Comparison of ENCODE assay signal across 23 mouse cellular contexts in the genomic region with DNA sequence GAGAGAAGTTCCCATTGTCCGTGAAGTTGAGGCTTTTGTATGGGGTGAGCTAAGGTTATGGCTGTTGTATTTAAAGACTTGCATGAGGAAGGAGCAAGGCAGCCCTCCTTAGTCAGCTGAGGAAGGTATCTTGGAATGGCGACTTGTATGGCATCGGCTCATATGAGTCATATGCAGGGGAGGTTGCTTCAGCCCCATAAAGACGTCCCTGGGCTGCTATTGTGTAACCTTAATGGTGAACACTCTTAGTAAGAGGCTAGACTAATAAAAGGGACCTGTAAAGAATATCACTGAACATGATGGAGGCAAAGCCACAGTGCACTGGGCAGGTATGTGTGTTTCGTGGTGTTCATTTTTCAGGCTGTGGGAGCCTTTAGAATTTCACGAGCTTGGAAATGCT.
DNase-seq lines count a peak whose midpoint lies in the region; TF ChIP-seq lines count a peak whose summit lies in the region.
"Had no signal": no experiment of that assay in that cellular context is flagged by ENCODE, and none has a peak within 500 bp of the region (broad histone marks: within the 10 kb centered on the region; RNA-seq: fewer than 3 reads in every experiment).

No protein-coding gene starts in this region.

- no peaks in the 10 kb centered on the region for H3K27me3 ChIP-seq in C2C12 (ENCODE audit: control insufficient read depth, insufficient read depth, insufficient read length)
- H3K27me3 ChIP-seq in myocyte (ENCODE audit: control insufficient read depth, insufficient read depth, insufficient read length): no peaks in the 10 kb centered on the region
- H3K27me3 ChIP-seq: CH12.LX, Patski had no signal

- H3ac ChIP-seq in C2C12 (ENCODE audit: control insufficient read depth, insufficient read length, low read depth): no peak overlapping the region
- no peak overlapping the region for H3ac ChIP-seq in myocyte (ENCODE audit: control insufficient read depth, insufficient read length)

- H3K79me2 ChIP-seq in C2C12 (ENCODE audit: control insufficient read depth, insufficient read depth): no peaks in the 10 kb centered on the region
- no peaks in the 10 kb centered on the region for H3K79me2 ChIP-seq in myocyte (ENCODE audit: control insufficient read depth, insufficient read depth)

- TF ChIP-seq POLR2A in myocyte (IDR thresholded peaks at IDR 0.05; ENCODE audit: insufficient read length, low read depth): no peak

- H3K4me2 ChIP-seq in myocyte (ENCODE audit: low read depth): no peak overlapping the region

- no peak overlapping the region for H3K4me3 ChIP-seq in C2C12 (ENCODE audit: insufficient read depth, poor library complexity, severe bottlenecking)
- no peak overlapping the region for H3K4me3 ChIP-seq in myocyte

- H3K79me3 ChIP-seq in C2C12 (ENCODE audit: low read depth): no peaks in the 10 kb centered on the region

- peak; percentile 28 for DNase-seq in 3134 (ENCODE audit: extremely low read depth, insufficient read length, low spot score)
- DNase-seq in brain, adult 2 months (ENCODE audit: low read depth, low spot score): peak; percentile 18
- no peak for DNase-seq in thymus, postnatal 10 days (ENCODE audit: low spot score in 2 of 2)
- no peak for DNase-seq in cerebellum, postnatal 36 days
- no peak for DNase-seq in lung, adult 18-20 months
- DNase-seq in cerebellum, postnatal 10 days: no peak
- DNase-seq: adrenal gland, adult 2 months; adrenal gland, adult 8-10 months; adrenal gland, postnatal 10 days; adrenal gland, postnatal 14 days; adrenal gland, postnatal 25 days; adrenal gland, postnatal 36 days; B cell, adult 2 months; cerebellum, adult 11 months; cerebellum, adult 11-12 months; cerebellum, adult 18-20 months; cerebellum, adult 2 months; cerebellum, adult 8-10 months had no signal

- no peaks in the 10 kb centered on the region for H3K36me3 ChIP-seq in C2C12 (ENCODE audit: control insufficient read depth, insufficient read depth)
- no peaks in the 10 kb centered on the region for H3K36me3 ChIP-seq in myocyte (ENCODE audit: control insufficient read depth, insufficient read depth)
- H3K36me3 ChIP-seq: G1E had no signal

- no peak for TF ChIP-seq CTCF in C2C12 (IDR thresholded peaks at IDR 0.05; ENCODE audit: control insufficient read depth, insufficient read depth, insufficient read length)

TF ChIP-seq in C2C12, 6 proteins besides CTCF, POLR2A, EP300 and RAD21:
- no peak for TF ChIP-seq MYOG (IDR thresholded peaks at IDR 0.05; ENCODE audit: control insufficient read depth, extremely low read depth, insufficient read length)
- TF ChIP-seq CEBPB (IDR thresholded peaks at IDR 0.05; ENCODE audit: low read depth): peak; percentile 79

TF ChIP-seq in myocyte, 11 proteins besides CTCF, POLR2A, EP300 and RAD21:
- TF ChIP-seq MAX (IDR thresholded peaks at IDR 0.05; ENCODE audit: low read depth) (no peak), MYOD1 (IDR thresholded peaks at IDR 0.05; ENCODE audit: control insufficient read depth in 1 of 3, insufficient read length in 2 of 3, low read depth in 2 of 3) (no peak), MYOG (IDR thresholded peaks at IDR 0.05; ENCODE audit: control insufficient read depth in 1 of 3, insufficient read depth in 1 of 3, insufficient read length in 2 of 3, low read depth in 2 of 3) (no peak), E2F4 (IDR thresholded peaks at IDR 0.05; ENCODE audit: insufficient read depth) (no peak), USF1 (IDR thresholded peaks at IDR 0.05; ENCODE audit: low read depth) (no peak), CEBPB (IDR thresholded peaks at IDR 0.05; ENCODE audit: insufficient read depth, poor library complexity, severe bottlenecking) (peak; percentile 58; the same call in 1 of the 2 replicates), TCF3 (IDR thresholded peaks at IDR 0.05; ENCODE audit: insufficient read length, low read depth) (no peak)

Comparison
In these comparisons a context has a peak if more than half of its experiments do, and no peak if none do; other contexts are left out.
1. DNase-seq: peak in 3134 (single experiment) and brain, adult 2 months (single experiment); none in thymus, postnatal 10 days (0 of 2), cerebellum, postnatal 36 days (0 of 2), lung, adult 18-20 months (0 of 2) and cerebellum, postnatal 10 days (0 of 2).